Mouse (Mus musculus) kidney, embryonic 15.5 days (tissue): ENCODE data around the gene Gm10118. TPM values are rescaled to one million over a fixed set of nuclear protein-coding genes. Genes with fewer than 3 reads are reported as not detected.

Experiments used
- polyA plus RNA-seq: library from polyadenylated mRNA; unstranded; fragments of >200 nt; fragmentation: Nextera tagmentation; extraction: Ambion mirVana; gene quantifications from 2 replicates; pipeline ENCODE4 v1.2.1, GENCODE M21; 2015

Gene Gm10118
- polyA plus RNA-seq, 1 experiment from 2014 or later = 0.12 TPM

Other genes with a start within 250 kb of the Gm10118 start
- gene Lrrtm3, start 162.8 kb upstream of the Gm10118 start, polyA plus RNA-seq = 0.61 and 0.71 TPM in 2 replicates